Mouse (Mus musculus): ENCODE measurements around the gene Oxld1. TPM values are rescaled to one million over a fixed set of nuclear protein-coding genes. Genes with fewer than 3 reads are reported as not detected.

Gene Oxld1
- polyA plus RNA-seq, 1 experiment from 2014 or later, result 10.9 TPM

DNA sequence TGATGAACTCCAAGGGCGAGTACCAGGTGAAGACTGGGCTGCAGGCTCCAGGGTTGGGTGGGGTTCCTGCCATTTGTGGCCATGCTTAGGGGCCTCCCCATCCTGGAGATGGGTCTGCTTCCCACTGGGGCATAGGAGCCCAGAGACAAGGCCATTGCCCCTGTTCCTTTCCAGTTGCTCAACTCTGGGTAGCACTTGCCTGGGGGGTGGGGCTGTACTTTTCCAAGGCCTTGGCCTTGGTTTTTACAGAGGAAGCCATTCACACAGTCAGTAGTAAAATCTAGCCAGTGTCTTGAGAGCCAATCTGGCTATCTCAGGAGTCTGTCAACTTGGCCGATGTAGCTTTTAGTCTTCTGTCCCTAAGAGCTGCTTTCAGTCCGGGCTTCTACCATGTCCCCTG is 39.6 kb upstream of the Oxld1 start:
- no peak overlapping the region for H3K4me2 ChIP-seq (ENCODE audit: low read length)
- peaks cover 15% of the 10 kb centered on the region for H3K4me1 ChIP-seq (ENCODE audit: control insufficient read depth, insufficient read depth, low read length)
- H3K27me3 ChIP-seq (ENCODE audit: control insufficient read depth, insufficient read depth, low read depth, low read length), result no peaks in the 10 kb centered on the region
- 95% methylated on average over 3 of the region's 3 CpGs for WGBS
- no peak overlapping the region for H3K4me3 ChIP-seq (ENCODE audit: low read depth, low read length)
- no peak overlapping the region for H3K27ac ChIP-seq (ENCODE audit: low read length)
- ATAC-seq, result no peak
- peaks cover 20% of the 10 kb centered on the region for H3K36me3 ChIP-seq (ENCODE audit: control insufficient read depth, insufficient read depth, low read length)
- H3K9ac ChIP-seq (ENCODE audit: low read depth, low read length), result no peak overlapping the region
- H3K9me3 ChIP-seq (replicated peaks; ENCODE audit: control insufficient read depth, low read length, poor library complexity, severe bottlenecking), result no peaks in the 10 kb centered on the region

DNA sequence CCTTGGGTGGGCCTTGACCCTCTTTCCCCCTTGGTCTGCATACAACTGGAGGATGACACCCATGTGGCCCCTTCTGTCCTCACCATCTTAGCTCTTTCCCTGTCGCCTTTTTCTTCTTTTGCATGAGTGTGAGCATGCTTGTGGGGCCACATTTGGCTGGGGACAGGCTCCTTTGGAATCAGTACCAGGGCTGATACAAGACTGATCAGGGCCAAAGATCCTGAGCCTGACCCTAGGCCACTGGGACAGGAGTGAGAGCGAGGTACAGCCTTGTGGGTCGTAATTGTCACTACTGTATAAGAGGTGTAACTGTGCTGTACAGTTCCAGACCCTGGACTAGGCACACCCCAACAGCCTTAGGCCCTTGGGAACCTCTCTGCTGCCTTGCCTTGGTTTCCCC is 36.0 kb upstream of the Oxld1 start:
- Histone ChIP-seq H3K4me2 (ENCODE audit: low read length) (no peak overlapping the region), H3K4me1 (ENCODE audit: control insufficient read depth, insufficient read depth, low read length) (peaks cover 29% of the 10 kb centered on the region), H3K27ac (ENCODE audit: low read length) (no peak overlapping the region), H3K9ac (ENCODE audit: low read depth, low read length) (no peak overlapping the region), H3K36me3 (ENCODE audit: control insufficient read depth, insufficient read depth, low read length) (peaks cover 20% of the 10 kb centered on the region), H3K27me3 (ENCODE audit: control insufficient read depth, insufficient read depth, low read depth, low read length) (no peaks in the 10 kb centered on the region), H3K9me3 (replicated peaks; ENCODE audit: control insufficient read depth, low read length, poor library complexity, severe bottlenecking) (no peaks in the 10 kb centered on the region), H3K4me3 (ENCODE audit: low read depth, low read length) (no peak overlapping the region)
- no peak for ATAC-seq
- WGBS, result 86% methylated on average over 3 of the region's 3 CpGs

- ATAC-seq, result no peak
- peak overlapping the region; percentile 55; the same call in 1 of the 2 replicates for H3K9ac ChIP-seq (ENCODE audit: low read depth, low read length)
- no peaks in the 10 kb centered on the region for H3K9me3 ChIP-seq (replicated peaks; ENCODE audit: control insufficient read depth, low read length, poor library complexity, severe bottlenecking)
- WGBS, result 50% methylated on average over 3 of the region's 3 CpGs
- no peak overlapping the region for H3K27ac ChIP-seq (ENCODE audit: low read length)
- peaks cover 29% of the 10 kb centered on the region for H3K4me1 ChIP-seq (ENCODE audit: control insufficient read depth, insufficient read depth, low read length)
- H3K27me3 ChIP-seq (ENCODE audit: control insufficient read depth, insufficient read depth, low read depth, low read length), result no peaks in the 10 kb centered on the region
- H3K4me2 ChIP-seq (ENCODE audit: low read length), result peak overlapping the region; percentile 96
- H3K4me3 ChIP-seq (ENCODE audit: low read depth, low read length), result peak overlapping the region; percentile 91
- H3K36me3 ChIP-seq (ENCODE audit: control insufficient read depth, insufficient read depth, low read length), result peaks cover 16% of the 10 kb centered on the region
Measured at GRCm38 (mm10) chr11:120493351-120493750, 35.5 kb upstream of the Oxld1 start.

DNA sequence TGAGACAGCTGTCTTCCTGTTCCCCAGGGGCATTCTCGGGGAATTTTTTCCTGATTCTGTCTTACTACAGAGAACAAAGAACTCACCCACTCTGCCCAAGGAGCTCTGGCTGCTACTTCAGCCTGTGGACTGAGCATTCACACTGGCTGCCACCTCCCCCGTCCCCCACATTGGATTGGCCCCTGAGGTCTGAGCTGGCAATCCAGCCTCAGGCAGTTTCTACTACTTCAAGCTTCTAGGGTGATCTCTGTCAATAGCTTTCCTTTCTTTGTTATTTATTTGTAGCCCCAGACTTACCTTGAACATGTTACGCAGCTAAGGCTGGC is 35.0 kb upstream of the Oxld1 start:
- peak overlapping the region; percentile 55 for H3K9ac ChIP-seq (ENCODE audit: low read depth, low read length)
- H3K4me1 ChIP-seq (ENCODE audit: control insufficient read depth, insufficient read depth, low read length), result peaks cover 29% of the 10 kb centered on the region
- peak overlapping the region; percentile 54; the same call in 1 of the 2 replicates for H3K27ac ChIP-seq (ENCODE audit: low read length)
- H3K4me3 ChIP-seq (ENCODE audit: low read depth, low read length), result peak overlapping the region; percentile 91
- no peaks in the 10 kb centered on the region for H3K27me3 ChIP-seq (ENCODE audit: control insufficient read depth, insufficient read depth, low read depth, low read length)
- H3K9me3 ChIP-seq (replicated peaks; ENCODE audit: control insufficient read depth, low read length, poor library complexity, severe bottlenecking), result no peaks in the 10 kb centered on the region
- H3K4me2 ChIP-seq (ENCODE audit: low read length), result peak overlapping the region; percentile 96
- 26% methylated on average over 3 of the region's 3 CpGs for WGBS
- no peak for ATAC-seq
- peaks cover 20% of the 10 kb centered on the region for H3K36me3 ChIP-seq (ENCODE audit: control insufficient read depth, insufficient read depth, low read length)

DNA sequence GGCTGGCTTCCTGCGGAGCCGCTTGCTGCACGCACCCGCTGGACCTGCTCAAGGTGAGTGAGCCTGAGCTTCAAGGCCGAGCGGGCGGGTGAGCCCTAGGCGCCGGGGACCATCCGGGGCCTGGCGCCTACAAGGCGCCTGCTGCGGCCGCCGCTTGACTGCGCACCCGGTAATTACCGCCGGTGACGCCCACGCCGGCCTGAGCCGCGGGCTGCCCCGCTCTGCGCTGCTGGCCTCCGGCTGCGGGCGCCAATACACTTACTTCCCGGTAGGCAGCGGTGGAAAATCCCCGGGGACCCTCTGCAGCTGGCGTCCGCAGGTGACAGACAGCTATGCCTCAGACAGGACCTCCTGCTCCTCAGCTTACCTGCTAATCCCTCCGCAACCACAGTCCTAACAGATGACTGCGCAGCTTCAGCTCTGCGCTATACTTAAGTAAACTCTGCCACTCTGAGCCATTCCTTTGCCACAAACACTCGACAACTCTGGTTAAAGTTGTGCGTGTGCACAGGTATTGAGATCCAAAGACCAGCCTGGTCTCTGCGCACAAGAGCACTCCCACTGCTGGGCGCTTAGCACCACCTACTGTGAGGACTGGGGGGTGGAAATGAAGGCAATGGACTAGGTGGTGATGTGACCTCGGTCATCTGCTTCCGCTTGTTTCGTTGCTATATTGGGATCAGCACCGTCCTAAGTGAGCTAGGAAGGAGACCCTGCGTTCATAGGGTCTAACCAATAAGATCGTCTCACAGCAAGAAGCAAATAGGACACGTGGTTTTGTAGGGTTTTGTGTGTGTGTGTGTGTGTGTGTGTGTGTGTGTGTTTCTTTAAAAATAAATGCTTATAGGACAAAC is 34.4 kb upstream of the Oxld1 start:
- no peaks in the 10 kb centered on the region for H3K9me3 ChIP-seq (replicated peaks; ENCODE audit: control insufficient read depth, low read length, poor library complexity, severe bottlenecking)
- no peaks in the 10 kb centered on the region for H3K27me3 ChIP-seq (ENCODE audit: control insufficient read depth, insufficient read depth, low read depth, low read length)
- peaks cover 23% of the 10 kb centered on the region for H3K36me3 ChIP-seq (ENCODE audit: control insufficient read depth, insufficient read depth, low read length)
- peak; percentile 59 for ATAC-seq
- H3K4me3 ChIP-seq (ENCODE audit: low read depth, low read length), result peak overlapping the region; percentile 91
- H3K4me1 ChIP-seq (ENCODE audit: control insufficient read depth, insufficient read depth, low read length), result peaks cover 29% of the 10 kb centered on the region
- H3K9ac ChIP-seq (ENCODE audit: low read depth, low read length), result peak overlapping the region; percentile 84
- WGBS, result under 1% methylated on average over 44 of the region's 48 CpGs
- peak overlapping the region; percentile 74 for H3K27ac ChIP-seq (ENCODE audit: low read length)
- H3K4me2 ChIP-seq (ENCODE audit: low read length), result peak overlapping the region; percentile 96

- H3K4me3 ChIP-seq (ENCODE audit: low read depth, low read length), result peak within 1 kb of the TSS; percentile 91
- ATAC-seq, result peak; percentile 88
Measured at GRCm38 (mm10) chr11:120491317-120492023, 33.6 kb upstream of the Oxld1 start, which contains the start of gene Slc25a10. Gene Slc25a10 (plus strand): TSS chr11:120491840.

GRCm38 (mm10) chr11:120490291-120491046 is 32.6 kb upstream of the Oxld1 start:
- peaks cover 34% of the 10 kb centered on the region for H3K4me1 ChIP-seq (ENCODE audit: control insufficient read depth, insufficient read depth, low read length)
- no peak overlapping the region for H3K27ac ChIP-seq (ENCODE audit: low read length)
- H3K9me3 ChIP-seq (replicated peaks; ENCODE audit: control insufficient read depth, low read length, poor library complexity, severe bottlenecking), result no peaks in the 10 kb centered on the region
- no peak overlapping the region for H3K9ac ChIP-seq (ENCODE audit: low read depth, low read length)
- H3K4me2 ChIP-seq (ENCODE audit: low read length), result peak overlapping the region; percentile 96
- no peak for ATAC-seq
- peaks cover 13% of the 10 kb centered on the region for H3K36me3 ChIP-seq (ENCODE audit: control insufficient read depth, insufficient read depth, low read length)
- no peak overlapping the region for H3K4me3 ChIP-seq (ENCODE audit: low read depth, low read length)
- WGBS, result 43% methylated on average over 4 of the region's 4 CpGs
- H3K27me3 ChIP-seq (ENCODE audit: control insufficient read depth, insufficient read depth, low read depth, low read length), result no peaks in the 10 kb centered on the region

More at GRCm38 (mm10) chr11:120491317-120492023, 33.6 kb upstream of the Oxld1 start, which contains the start of gene Slc25a10:
- Histone ChIP-seq H3K36me3 (ENCODE audit: control insufficient read depth, insufficient read depth, low read length) (peaks cover 20% of the 10 kb centered on the region), H3K27ac (ENCODE audit: low read length) (peak within 1 kb of the TSS; percentile 74), H3K4me2 (ENCODE audit: low read length) (peak within 1 kb of the TSS; percentile 96), H3K4me1 (ENCODE audit: control insufficient read depth, insufficient read depth, low read length) (peaks cover 29% of the 10 kb centered on the region), H3K9ac (ENCODE audit: low read depth, low read length) (peak within 1 kb of the TSS; percentile 84), H3K27me3 (ENCODE audit: control insufficient read depth, insufficient read depth, low read depth, low read length) (no peaks in the 10 kb centered on the region), H3K9me3 (replicated peaks; ENCODE audit: control insufficient read depth, low read length, poor library complexity, severe bottlenecking) (no peaks in the 10 kb centered on the region)
- WGBS, result 0% methylated on average over 35 of the region's 35 CpGs

DNA sequence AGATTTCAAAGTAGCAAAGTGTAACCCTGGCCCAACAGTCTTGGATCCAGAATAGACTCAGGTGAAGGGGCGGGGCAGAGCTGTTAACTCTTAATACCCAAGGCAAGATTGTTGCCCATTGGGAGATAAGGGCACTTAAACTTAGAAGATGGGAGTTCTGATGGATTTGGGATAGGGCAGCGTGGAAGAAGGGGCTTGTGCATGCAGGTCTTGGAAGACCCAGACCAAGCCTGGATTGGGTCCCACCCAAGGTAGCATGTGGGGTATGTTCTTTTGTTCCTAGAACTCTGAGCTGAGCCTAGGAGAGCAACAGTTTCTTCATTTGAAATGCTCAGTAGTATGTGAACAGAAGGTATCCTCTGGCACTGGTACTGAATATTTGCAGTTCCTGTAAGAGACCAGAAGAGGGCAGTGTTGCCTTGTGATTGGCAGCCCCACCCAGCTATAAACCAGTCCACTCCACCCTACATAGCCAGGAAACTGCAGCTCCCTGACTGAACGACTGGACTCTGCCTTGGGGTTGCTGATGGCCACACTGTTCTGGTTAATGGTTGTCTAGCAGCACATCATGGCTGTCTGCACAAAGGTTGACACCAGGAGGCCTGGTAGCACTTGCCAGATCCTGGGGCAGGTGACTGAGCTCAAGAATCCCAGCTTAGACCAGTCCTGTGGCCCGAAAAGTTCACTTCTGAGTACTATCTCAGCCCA is 31.3 kb upstream of the Oxld1 start:
- Histone ChIP-seq H3K27ac (ENCODE audit: low read length) (no peak overlapping the region), H3K4me3 (ENCODE audit: low read depth, low read length) (no peak overlapping the region), H3K4me2 (ENCODE audit: low read length) (no peak overlapping the region), H3K9me3 (replicated peaks; ENCODE audit: control insufficient read depth, low read length, poor library complexity, severe bottlenecking) (no peaks in the 10 kb centered on the region), H3K27me3 (ENCODE audit: control insufficient read depth, insufficient read depth, low read depth, low read length) (no peaks in the 10 kb centered on the region), H3K9ac (ENCODE audit: low read depth, low read length) (no peak overlapping the region), H3K4me1 (ENCODE audit: control insufficient read depth, insufficient read depth, low read length) (peaks cover 38% of the 10 kb centered on the region), H3K36me3 (ENCODE audit: control insufficient read depth, insufficient read depth, low read length) (peaks cover 7% of the 10 kb centered on the region)
- 63% methylated on average over 4 of the region's 4 CpGs for WGBS
- no peak for ATAC-seq

All from midbrain, embryonic 16.5 days (tissue).